Mouse (Mus musculus): ENCODE data around the gene Notum. TPM values are rescaled to one million over a fixed set of nuclear protein-coding genes. Genes with fewer than 3 reads are reported as not detected.
A peak's percentile ranks its signal among the peaks of the same experiment; 100 is the strongest.

The Notum gene
- total RNA-seq (2014; rRNA removed) (6.9 and 10.3 TPM in 2 replicates), polyA plus RNA-seq (2015; fragmentation: Nextera tagmentation; extraction: Ambion mirVana) (3.0 and 4.1 TPM in 2 replicates)

GRCm38 (mm10) chr11:120661076-120661460 is at the start of gene Notum:
TSS of gene Notum (minus strand) at chr11:120661175.
- Histone ChIP-seq H3K4me2 (ENCODE audit: low read depth, low read length) (peak within 1 kb of the TSS; percentile 55), H3K36me3 (ENCODE audit: insufficient read depth, low read length) (no peaks in the 10 kb centered on the region), H3K4me1 (ENCODE audit: insufficient read depth, low read length) (no peaks in the 10 kb centered on the region), H3K27ac (no peak within 1 kb of the TSS), H3K9me3 (ENCODE audit: low read length) (no peaks in the 10 kb centered on the region), H3K27me3 (ENCODE audit: insufficient read depth, low read length) (peaks cover 68% of the 10 kb centered on the region), H3K9ac (replicated peaks; ENCODE audit: low read length) (no peak within 1 kb of the TSS; the same call in 1 of the 2 replicates), H3K4me3 (ENCODE audit: low read length) (peak within 1 kb of the TSS; percentile 32)
- under 1% methylated on average over 35 of the region's 35 CpGs for WGBS
- TF ChIP-seq CTCF (IDR thresholded peaks at IDR 0.05; ENCODE audit: low read depth) = no peak
- ATAC-seq (no peak), DNase-seq (ENCODE audit: low spot score) (no peak)

- DNase-seq (ENCODE audit: low spot score) (no peak), ATAC-seq (no peak)
- H3K4me3 ChIP-seq (ENCODE audit: low read length) = no peak overlapping the region
- no peaks in the 10 kb centered on the region for H3K27me3 ChIP-seq (ENCODE audit: insufficient read depth, low read length)
- no peaks in the 10 kb centered on the region for H3K9me3 ChIP-seq (ENCODE audit: low read length)
- H3K27ac ChIP-seq = no peak overlapping the region
- no peak for TF ChIP-seq CTCF (IDR thresholded peaks at IDR 0.05; ENCODE audit: low read depth)
- H3K4me1 ChIP-seq (ENCODE audit: insufficient read depth, low read length) = peaks cover 16% of the 10 kb centered on the region
- no peak overlapping the region for H3K4me2 ChIP-seq (ENCODE audit: low read depth, low read length)
- 70% methylated on average over 5 of the region's 5 CpGs for WGBS
- peaks cover 8% of the 10 kb centered on the region; the same call in 1 of the 2 replicates for H3K36me3 ChIP-seq (ENCODE audit: insufficient read depth, low read length)
- H3K9ac ChIP-seq (replicated peaks; ENCODE audit: low read length) = no peak overlapping the region
These were observed 49.7 kb upstream of the Notum start for GRCm38 (mm10) chr11:120710672-120711071.

- H3K4me2 ChIP-seq (ENCODE audit: low read depth, low read length) = no peak overlapping the region
- peaks cover 8% of the 10 kb centered on the region; the same call in 1 of the 2 replicates for H3K36me3 ChIP-seq (ENCODE audit: insufficient read depth, low read length)
- no peaks in the 10 kb centered on the region for H3K9me3 ChIP-seq (ENCODE audit: low read length)
- no peak overlapping the region for H3K4me3 ChIP-seq (ENCODE audit: low read length)
- TF ChIP-seq CTCF (IDR thresholded peaks at IDR 0.05; ENCODE audit: low read depth) = no peak
- ATAC-seq (no peak), DNase-seq (ENCODE audit: low spot score) (no peak)
- H3K27me3 ChIP-seq (ENCODE audit: insufficient read depth, low read length) = no peaks in the 10 kb centered on the region
- 80% methylated on average over 2 of the region's 2 CpGs for WGBS
- no peak overlapping the region for H3K9ac ChIP-seq (replicated peaks; ENCODE audit: low read length)
- peaks cover 15% of the 10 kb centered on the region for H3K4me1 ChIP-seq (ENCODE audit: insufficient read depth, low read length)
- no peak overlapping the region for H3K27ac ChIP-seq
These were observed 48.6 kb upstream of the Notum start for GRCm38 (mm10) chr11:120709551-120709950.

- peaks cover 8% of the 10 kb centered on the region; the same call in 1 of the 2 replicates for H3K36me3 ChIP-seq (ENCODE audit: insufficient read depth, low read length)
- DNase-seq (ENCODE audit: low spot score) (no peak), ATAC-seq (no peak)
- WGBS = 45% methylated on average over 5 of the region's 5 CpGs
- peaks cover 14% of the 10 kb centered on the region for H3K4me1 ChIP-seq (ENCODE audit: insufficient read depth, low read length)
- no peak overlapping the region for H3K27ac ChIP-seq
- H3K4me2 ChIP-seq (ENCODE audit: low read depth, low read length) = no peak overlapping the region
- no peaks in the 10 kb centered on the region for H3K27me3 ChIP-seq (ENCODE audit: insufficient read depth, low read length)
- no peaks in the 10 kb centered on the region for H3K9me3 ChIP-seq (ENCODE audit: low read length)
- H3K4me3 ChIP-seq (ENCODE audit: low read length) = no peak overlapping the region
- TF ChIP-seq CTCF (IDR thresholded peaks at IDR 0.05; ENCODE audit: low read depth) = no peak
- H3K9ac ChIP-seq (replicated peaks; ENCODE audit: low read length) = no peak overlapping the region
These were observed 47.0 kb upstream of the Notum start for GRCm38 (mm10) chr11:120707969-120708368.

GRCm38 (mm10) chr11:120707225-120707624 is 46.2 kb upstream of the Notum start:
- Histone ChIP-seq H3K4me2 (ENCODE audit: low read depth, low read length) (no peak overlapping the region), H3K36me3 (ENCODE audit: insufficient read depth, low read length) (peaks cover 8% of the 10 kb centered on the region; the same call in 1 of the 2 replicates), H3K27ac (no peak overlapping the region), H3K4me3 (ENCODE audit: low read length) (no peak overlapping the region), H3K9me3 (ENCODE audit: low read length) (no peaks in the 10 kb centered on the region), H3K27me3 (ENCODE audit: insufficient read depth, low read length) (no peaks in the 10 kb centered on the region), H3K9ac (replicated peaks; ENCODE audit: low read length) (no peak overlapping the region), H3K4me1 (ENCODE audit: insufficient read depth, low read length) (0 out of 2 replicates have a peak, but pooled peaks cover 8% of the 10 kb centered on the region)
- WGBS = 19% methylated on average over 12 of the region's 12 CpGs
- DNase-seq (ENCODE audit: low spot score) (no peak), ATAC-seq (no peak)
- TF ChIP-seq CTCF (IDR thresholded peaks at IDR 0.05; ENCODE audit: low read depth) = no peak

GRCm38 (mm10) chr11:120706120-120706519 is 45.1 kb upstream of the Notum start:
- Histone ChIP-seq H3K4me3 (ENCODE audit: low read length) (no peak overlapping the region), H3K4me1 (ENCODE audit: insufficient read depth, low read length) (0 out of 2 replicates have a peak, but pooled peaks cover 8% of the 10 kb centered on the region), H3K9me3 (ENCODE audit: low read length) (no peaks in the 10 kb centered on the region), H3K27me3 (ENCODE audit: insufficient read depth, low read length) (no peaks in the 10 kb centered on the region), H3K36me3 (ENCODE audit: insufficient read depth, low read length) (peaks cover 16% of the 10 kb centered on the region), H3K27ac (no peak overlapping the region), H3K9ac (replicated peaks; ENCODE audit: low read length) (no peak overlapping the region), H3K4me2 (ENCODE audit: low read depth, low read length) (no peak overlapping the region)
- TF ChIP-seq CTCF (IDR thresholded peaks at IDR 0.05; ENCODE audit: low read depth) = no peak
- DNase-seq (ENCODE audit: low spot score) = no peak
- WGBS = 68% methylated on average over 5 of the region's 5 CpGs
- ATAC-seq = no peak

GRCm38 (mm10) chr11:120704486-120705325 is 43.7 kb upstream of the Notum start:
- no peaks in the 10 kb centered on the region for H3K9me3 ChIP-seq (ENCODE audit: low read length)
- WGBS = 17% methylated on average over 8 of the region's 8 CpGs
- no peak overlapping the region for H3K4me2 ChIP-seq (ENCODE audit: low read depth, low read length)
- H3K36me3 ChIP-seq (ENCODE audit: insufficient read depth, low read length) = peaks cover 13% of the 10 kb centered on the region
- no peak overlapping the region for H3K4me3 ChIP-seq (ENCODE audit: low read length)
- H3K4me1 ChIP-seq (ENCODE audit: insufficient read depth, low read length) = 0 out of 2 replicates have a peak, but pooled peaks cover 8% of the 10 kb centered on the region
- no peak overlapping the region for H3K9ac ChIP-seq (replicated peaks; ENCODE audit: low read length)
- H3K27ac ChIP-seq = no peak overlapping the region
- DNase-seq (ENCODE audit: low spot score) = no peak
- H3K27me3 ChIP-seq (ENCODE audit: insufficient read depth, low read length) = no peaks in the 10 kb centered on the region
- TF ChIP-seq CTCF (IDR thresholded peaks at IDR 0.05; ENCODE audit: low read depth) = no peak
- no peak for ATAC-seq

All from hindbrain, postnatal 0 days (tissue).